Mouse (Mus musculus) limb, embryonic 10.5 days (tissue): ENCODE data around the gene Svs1. TPM values are rescaled to one million over a fixed set of nuclear protein-coding genes. Genes with fewer than 3 reads are reported as not detected.

Experiments used
- DNase-seq: peaks from one replicate; pipeline ENCODE4 v3.0.0-alpha.2; 2017; ENCODE audit warnings: low spot score
- H3K27ac ChIP-seq: fragments of 300-500 bp; sonication (generic); 2 replicates; pipeline ENCODE4 v1.5.1; 2016; ENCODE audit warnings: mild to moderate bottlenecking
- H3K27me3 ChIP-seq: fragments of 300-500 bp; sonication (generic); 2 replicates; pipeline ENCODE4 v1.6.1; 2016; ENCODE audit warnings: low read depth, mild to moderate bottlenecking; ENCODE audit not compliant: poor library complexity, severe bottlenecking
- H3K36me3 ChIP-seq: fragments of 300-500 bp; sonication (generic); 2 replicates; pipeline ENCODE4 v1.6.1; 2016; ENCODE audit warnings: mild to moderate bottlenecking, moderate library complexity
- H3K4me1 ChIP-seq: fragments of 300-500 bp; sonication (generic); 2 replicates; pipeline ENCODE4 v1.6.1; 2016
- H3K4me3 ChIP-seq: fragments of 300-500 bp; sonication (generic); 2 replicates; pipeline ENCODE4 v1.5.1; 2016; ENCODE audit warnings: mild to moderate bottlenecking, moderate library complexity
- H3K9me3 ChIP-seq: fragments of 300-500 bp; sonication (generic); replicated peaks from 2 replicates; pipeline ENCODE4 v1.6.1; 2016; ENCODE audit warnings: mild to moderate bottlenecking
- WGBS: fragments of 180-500 bp; shearing (Covaris S2); methylation state at CpG from one replicate; pipeline ENCODE4 v1.1.7; 2016; 5-methylcytosine and 5-hydroxymethylcytosine counted together
- polyA plus RNA-seq: library from polyadenylated mRNA; unstranded; fragments of >200 nt; fragmentation: Nextera tagmentation; extraction: Ambion mirVana; gene quantifications from 2 replicates; pipeline ENCODE4 v1.2.1, GENCODE M21; 2016

Gene Svs1
- polyA plus RNA-seq, 1 experiment from 2014 or later, result not detected

DNA sequence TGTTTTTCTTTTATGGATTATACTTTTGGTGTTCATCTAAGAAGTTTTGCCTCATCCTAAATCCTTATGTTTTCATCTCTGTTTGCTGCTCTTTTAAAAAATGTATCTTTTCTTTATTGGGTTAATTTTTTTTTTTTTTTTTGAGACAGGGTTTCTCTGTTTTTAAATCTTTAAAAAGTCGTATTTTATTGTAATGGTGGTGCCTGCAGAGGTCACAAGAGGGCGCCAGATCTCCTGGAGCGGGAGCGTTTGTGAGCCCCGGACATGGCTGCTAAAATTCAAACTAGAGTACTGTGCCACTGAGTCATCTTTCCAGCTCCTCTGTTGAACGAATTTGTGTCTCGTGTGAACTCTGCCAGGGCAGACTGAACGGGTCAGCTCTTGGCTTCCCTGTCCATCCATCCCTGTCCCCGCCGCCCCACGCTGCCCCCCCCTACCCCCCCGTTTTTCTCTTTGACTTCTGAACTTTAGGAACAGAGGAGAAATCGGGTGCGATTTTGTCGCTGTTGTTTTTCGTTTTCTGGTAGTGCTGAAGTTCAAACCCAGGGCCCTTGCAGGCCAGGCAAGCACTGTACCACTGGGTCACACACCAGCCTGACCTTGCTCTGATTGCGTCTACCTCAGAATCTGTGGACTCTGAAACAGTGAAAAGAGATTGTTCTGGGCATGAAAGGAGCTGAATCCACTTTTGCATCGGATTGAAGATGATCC lies 53.0 kb downstream of the Svs1 start:
- Histone ChIP-seq H3K9me3 (no peaks in the 10 kb centered on the region), H3K4me1 (peaks cover 11% of the 10 kb centered on the region), H3K4me3 (peak overlapping the region; percentile 48), H3K27me3 (peaks cover 17% of the 10 kb centered on the region), H3K36me3 (no peaks in the 10 kb centered on the region), H3K27ac (peak overlapping the region; percentile 77)
- DNase-seq, result peak; percentile 77
- 16% methylated on average over 18 of the region's 18 CpGs for WGBS

Other genes with a start within 250 kb of the Svs1 start
- 7.9 and 8.5 TPM in 2 replicates for gene Gimap1, start 247.8 kb upstream of the Svs1 start, polyA plus RNA-seq
- gene Gimap5, start 240.7 kb upstream of the Svs1 start, polyA plus RNA-seq, result 1.3 and 1.4 TPM in 2 replicates
- not detected in 2 replicates for gene Gimap3, start 216.0 kb upstream of the Svs1 start, polyA plus RNA-seq
- 18.0 and 29.0 TPM in 2 replicates for gene Tmem176a, start 145.9 kb upstream of the Svs1 start, polyA plus RNA-seq
- 34.0 and 57.7 TPM in 2 replicates for gene Tmem176b, start 145.4 kb upstream of the Svs1 start, polyA plus RNA-seq
- not detected in 2 replicates for gene Aoc1, start 114.0 kb upstream of the Svs1 start, polyA plus RNA-seq
- gene 1600015I10Rik, start 57.0 kb upstream of the Svs1 start, polyA plus RNA-seq, result not detected in 2 replicates
- gene Doxl2, start 11.9 kb upstream of the Svs1 start, polyA plus RNA-seq, result not detected in 2 replicates
- gene Gpnmb, start 49.7 kb downstream of the Svs1 start, polyA plus RNA-seq, result 0.23 and 0.33 TPM in 2 replicates
- gene Malsu1, start 86.9 kb downstream of the Svs1 start, polyA plus RNA-seq, result 69.1 and 69.8 TPM in 2 replicates
- gene Igf2bp3, start 228.1 kb downstream of the Svs1 start, polyA plus RNA-seq, result 148 and 149 TPM in 2 replicates